Mouse (Mus musculus): ENCODE results near the gene Khsrp.

Gene Khsrp

DNA sequence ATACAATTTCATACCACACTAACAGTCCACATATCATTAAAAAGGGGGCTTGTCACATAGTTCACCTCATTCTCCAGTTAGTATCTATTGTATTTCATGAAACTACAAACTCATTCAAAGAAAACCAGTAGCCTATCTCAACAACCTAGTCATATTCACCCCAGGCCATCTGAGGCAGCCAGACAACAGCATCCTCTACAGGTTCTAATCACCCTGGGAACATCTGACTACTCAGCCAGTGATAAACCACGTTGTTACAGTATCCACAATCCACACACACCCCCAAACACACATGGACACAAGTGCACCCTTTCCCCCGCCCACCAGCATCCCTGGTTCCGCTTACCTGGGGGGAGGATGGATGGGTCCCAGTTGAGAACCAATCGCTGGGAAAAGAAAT, 3.9 kb downstream of the Khsrp start:
- DNase-seq: no peak

DNA sequence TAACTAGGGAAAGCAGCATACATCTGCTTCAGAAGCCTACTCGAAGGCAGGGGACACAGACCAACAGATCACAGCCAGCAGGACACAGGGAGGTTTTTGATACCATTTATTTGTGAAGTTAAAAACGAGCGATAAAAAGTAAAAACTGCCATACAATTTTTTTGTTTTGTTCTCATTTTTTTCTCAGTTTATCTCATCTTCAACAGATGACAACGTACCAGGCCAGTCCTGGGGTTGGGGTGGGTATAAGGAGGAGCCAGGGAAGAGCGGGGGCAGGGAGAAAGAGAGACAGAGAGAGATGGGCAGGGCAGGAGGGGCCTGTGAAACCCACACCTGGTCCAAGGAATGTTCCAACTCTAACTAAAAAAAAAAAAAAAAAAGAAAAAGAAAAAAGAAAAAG, 10.4 kb downstream of the Khsrp start:
- DNase-seq: no peak

DNA sequence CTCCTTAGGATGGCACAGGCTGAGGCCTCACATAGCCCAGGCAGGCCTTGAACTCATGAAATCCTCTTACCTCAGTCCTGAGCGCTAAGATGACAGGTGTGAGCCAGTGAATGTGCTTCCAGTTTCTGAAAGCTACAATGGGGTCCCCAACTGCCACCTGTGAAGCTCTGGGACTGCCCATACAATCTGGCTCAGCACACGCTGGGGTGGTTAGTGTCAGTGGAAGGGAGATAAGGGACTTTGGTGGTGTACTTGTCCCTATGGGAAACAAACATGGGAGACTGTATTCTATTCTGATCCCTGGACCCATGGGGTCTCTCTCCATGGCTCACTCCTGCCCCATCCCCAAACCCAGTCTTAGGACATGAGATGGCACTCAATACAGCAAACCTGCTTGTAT, 11.6 kb downstream of the Khsrp start:
- DNase-seq: no peak

DNA sequence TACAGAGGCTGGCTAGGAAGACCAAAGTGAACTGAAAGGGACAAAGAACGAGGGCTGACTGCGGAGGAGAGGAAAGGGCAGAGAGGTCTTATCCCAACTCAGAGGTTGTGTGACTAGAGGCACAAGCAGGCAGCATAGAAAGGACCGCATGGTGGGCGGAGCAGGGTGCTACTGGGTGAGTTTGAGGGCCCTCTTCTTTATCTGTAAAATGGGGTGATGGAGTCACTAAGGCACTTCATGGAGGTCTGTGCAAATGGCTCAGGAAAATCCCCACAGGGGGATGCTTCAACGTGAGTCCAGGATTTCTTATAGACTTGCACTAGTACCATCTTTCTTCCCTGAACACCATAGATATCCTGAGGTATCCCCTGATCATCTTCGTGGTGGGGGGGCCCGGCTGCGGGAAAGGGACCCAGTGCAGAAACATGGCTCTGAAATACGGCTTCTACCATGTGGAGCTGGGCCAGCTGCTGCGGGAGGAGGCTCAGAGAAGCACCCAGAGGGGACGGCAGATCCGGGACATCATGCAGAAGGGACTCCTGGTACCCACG, 19.0 kb downstream of the Khsrp start:
- no peak for DNase-seq

DNA sequence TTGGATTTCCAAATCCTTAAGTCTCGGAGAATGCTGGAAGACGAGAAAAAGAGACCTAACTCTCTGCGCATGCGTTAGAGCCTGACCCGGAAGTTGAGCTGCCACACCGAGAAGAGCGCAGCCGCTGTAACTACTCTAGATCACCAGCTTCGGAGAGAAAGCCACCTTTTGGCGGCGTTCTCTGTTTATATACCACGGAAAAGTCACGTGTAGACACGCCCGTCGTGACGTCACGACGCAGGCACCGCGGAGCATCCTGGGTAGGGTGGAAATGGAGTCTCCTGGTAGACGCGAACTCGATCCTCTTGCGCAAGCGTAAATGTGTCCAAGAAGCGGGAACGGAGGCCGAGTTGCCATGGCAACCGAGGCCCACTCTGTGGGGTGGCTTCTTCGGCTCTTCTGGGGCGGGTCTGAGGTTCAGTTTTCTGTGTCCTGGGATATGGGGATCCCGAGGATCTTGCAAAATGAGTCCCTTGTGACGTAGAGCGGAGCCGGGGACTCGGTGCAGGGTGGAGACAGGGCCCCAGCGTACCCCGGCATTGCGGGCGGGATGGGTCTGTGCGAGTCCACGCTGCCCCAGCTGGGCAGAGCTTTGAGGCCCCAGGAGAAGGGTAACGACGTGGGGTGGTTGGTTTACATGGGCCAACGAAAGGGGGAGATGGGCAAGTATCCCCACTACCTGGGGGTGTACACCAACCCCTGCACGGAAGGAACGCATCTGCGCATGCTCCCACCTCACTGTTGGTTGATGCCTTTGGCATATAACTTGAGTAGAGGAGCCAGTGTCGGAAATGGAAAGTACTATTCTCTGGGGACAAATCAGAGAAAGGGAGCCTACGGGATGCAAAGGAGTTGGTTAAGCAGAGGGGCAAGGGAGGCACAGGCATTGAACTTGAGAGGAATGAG, 19.8 kb downstream of the Khsrp start, which contains the start of the genes Gtf2f1 and Gm17949:
Gene Gtf2f1, minus strand, starts transcription at position 53 of the 906 bp plus-strand sequence.
Gene Gm17949, plus strand, starts transcription at position 234 of the 906 bp plus-strand sequence.
- peak; percentile 92 for DNase-seq

DNA sequence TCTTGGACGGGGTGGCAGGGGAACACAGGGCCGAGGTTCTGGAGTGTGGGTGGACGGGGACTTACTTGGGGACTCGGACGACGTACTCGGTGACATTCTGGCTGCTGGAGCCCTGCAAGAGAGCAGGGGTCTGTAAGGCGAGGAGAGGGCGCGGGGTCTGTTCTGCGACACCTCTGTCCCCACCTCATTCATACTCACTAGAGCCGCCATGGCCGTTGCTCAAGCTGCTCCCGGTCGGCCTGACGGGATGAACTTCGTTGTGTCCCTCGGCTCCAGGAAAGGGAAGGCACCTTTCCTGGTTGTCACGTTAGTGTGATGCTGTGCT, 20.4 kb downstream of the Khsrp start:
- DNase-seq: no peak

DNA sequence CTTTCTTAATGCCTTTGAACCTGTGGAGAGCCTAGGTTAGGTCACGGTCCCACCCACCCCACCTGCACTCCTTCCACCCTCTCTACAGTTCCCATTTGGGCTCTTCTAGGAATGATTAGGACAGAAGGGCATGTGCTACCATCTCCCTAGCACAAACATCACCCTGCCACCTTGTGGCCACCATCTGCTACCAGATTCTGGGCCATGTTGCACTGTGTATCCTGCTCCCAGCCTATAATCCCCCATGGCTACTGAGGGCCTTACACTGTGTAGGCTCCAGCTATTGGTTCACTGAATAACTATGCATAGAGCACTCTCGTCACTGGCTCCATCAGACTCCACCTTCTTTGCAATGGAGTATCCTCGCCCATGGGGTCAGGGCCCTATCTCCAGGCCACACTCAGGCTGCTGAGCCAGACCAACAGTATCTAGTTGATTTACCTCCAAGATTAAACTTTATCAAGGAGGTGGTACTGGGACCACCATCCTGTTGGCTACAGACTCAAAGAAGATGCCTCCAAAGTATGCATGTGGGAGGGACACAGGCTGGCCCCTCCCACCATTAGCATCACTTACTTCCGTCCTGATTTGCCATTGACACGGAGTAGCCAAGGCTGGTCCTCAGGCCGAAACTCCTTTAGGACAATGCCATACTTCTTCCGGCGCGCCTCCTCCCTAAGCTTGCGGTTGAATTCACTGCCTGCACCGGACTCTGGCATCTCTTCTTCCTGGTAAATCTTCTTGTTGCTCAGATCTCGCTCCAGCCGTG, 24.0 kb downstream of the Khsrp start:
- DNase-seq: no peak

DNA sequence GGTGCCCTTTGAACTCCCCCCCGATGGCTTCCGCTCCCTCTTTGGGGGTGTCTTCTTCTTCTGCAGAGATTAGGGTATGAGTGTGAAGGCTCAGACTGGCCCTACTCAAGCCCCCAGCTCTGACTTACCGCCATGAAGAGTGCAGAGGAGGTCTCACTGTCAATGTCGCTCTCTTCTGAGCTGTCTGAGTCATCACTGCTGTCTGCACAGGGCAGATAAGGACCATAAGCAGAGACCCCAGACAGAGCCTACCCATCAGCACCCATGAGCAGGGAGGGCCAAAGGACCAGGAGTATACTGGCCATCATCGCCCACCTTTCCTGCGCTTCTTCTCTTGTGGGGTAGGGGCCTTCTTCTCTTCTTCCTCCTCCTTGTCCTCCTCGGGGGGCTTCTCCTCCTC, 27.3 kb downstream of the Khsrp start:
- DNase-seq: no peak

DNA sequence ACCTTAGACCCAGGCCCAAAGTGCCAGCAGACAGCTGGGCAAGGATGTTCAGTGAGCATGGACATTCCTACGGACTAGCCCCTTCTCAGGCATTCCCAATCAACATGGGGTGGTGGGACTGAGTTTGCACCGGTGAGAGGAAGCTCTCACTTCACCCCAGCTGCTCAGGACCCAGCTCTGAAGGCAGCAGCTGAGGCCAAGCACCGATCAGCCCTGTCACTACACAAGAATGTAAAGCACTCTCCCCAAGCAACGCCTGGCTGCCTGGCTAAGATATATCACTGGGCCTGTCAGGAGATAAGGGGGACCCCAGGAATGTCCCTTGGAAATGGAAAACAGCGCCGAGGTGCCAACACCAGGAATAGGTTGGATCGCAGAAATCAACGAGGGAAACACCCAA, 30.1 kb downstream of the Khsrp start:
- no peak for DNase-seq

DNA sequence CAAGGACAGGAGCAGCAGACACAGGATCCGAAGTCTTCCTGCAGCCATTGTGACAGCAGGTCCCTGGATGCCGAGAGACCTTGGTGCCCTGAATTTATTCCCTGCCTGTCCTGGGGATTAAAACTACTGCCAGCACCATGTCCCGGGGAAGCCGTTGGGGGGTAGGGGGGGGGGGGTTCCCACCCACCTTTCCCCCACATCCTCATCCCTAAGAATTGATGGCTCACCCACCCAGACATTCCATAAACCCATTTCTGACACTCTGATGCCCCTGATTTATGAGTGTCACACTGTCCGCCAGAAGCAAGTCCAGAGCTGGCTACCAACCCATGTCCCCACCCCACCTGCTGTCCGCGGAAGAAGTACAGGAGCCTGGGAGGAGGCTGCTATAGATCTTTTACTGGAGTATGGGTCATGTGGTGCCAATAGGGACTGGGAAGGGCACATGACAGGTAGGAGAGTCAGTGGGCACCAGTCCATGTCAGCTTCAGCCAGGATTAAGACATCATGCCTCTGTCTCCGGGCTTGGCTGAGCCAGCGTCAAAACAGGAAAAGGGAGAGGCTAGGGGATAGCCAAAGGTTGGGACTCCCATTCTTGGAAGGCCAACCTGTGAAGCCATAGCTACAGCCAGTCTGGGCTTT, 31.2 kb downstream of the Khsrp start, which contains the start of gene Pspn:
Gene Pspn, minus strand, starts transcription at position 51 of the 642 bp plus-strand sequence.
- DNase-seq: no peak

DNA sequence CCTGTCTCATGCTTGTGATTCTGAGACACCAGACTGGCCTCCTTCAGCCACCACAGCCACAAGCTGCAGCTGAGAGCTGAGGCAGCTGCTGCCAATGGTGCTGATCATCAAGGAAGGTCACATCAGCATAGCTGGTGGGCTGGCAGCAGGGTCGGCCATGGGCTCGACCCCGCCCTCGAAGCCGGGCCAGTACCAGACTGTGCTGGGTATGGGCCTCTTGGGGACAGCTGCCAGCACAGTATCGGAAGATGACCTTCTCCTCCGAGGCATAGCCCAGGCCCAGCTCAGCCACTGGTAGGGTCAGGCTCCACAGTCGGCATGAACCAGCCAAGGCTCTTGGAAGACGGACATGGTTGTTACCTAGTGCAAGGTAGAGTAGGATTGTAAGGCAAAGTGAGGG, 31.9 kb downstream of the Khsrp start:
- no peak for DNase-seq

DNA sequence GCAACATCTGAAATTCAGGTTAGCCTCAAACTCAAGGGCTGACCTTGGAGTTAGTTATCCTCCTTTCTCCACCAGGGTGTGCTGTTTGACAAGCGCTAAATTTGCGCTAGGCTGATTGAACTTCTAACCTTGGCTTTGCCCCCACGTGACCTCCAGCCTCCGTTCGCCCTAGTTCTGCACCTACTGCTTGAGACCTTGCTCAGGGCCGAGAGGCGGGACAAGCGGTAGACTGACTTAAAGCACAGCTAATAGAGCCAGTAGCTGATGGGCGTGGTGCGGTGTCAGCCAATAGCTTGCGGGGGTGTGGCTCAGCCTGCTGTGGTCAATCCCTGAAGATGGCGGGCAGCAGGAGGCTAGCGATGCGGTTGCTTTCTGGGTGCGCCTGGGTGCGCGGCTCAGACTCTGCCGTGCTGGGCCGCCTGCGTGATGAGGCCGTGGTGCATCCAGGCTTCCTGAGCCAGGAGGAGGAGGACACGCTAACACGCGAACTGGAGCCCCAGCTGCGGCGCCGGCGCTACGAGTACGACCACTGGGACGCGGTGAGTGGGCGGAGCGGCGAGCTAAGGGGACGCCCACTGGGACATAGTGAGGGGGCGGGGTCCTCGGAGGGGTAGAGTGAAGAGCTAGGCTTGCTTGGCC, 34.2 kb downstream of the Khsrp start, which contains the start of gene Alkbh7:
Gene Alkbh7, plus strand, starts transcription at position 311 of the 639 bp plus-strand sequence.
- DNase-seq: peak; percentile 96

DNA sequence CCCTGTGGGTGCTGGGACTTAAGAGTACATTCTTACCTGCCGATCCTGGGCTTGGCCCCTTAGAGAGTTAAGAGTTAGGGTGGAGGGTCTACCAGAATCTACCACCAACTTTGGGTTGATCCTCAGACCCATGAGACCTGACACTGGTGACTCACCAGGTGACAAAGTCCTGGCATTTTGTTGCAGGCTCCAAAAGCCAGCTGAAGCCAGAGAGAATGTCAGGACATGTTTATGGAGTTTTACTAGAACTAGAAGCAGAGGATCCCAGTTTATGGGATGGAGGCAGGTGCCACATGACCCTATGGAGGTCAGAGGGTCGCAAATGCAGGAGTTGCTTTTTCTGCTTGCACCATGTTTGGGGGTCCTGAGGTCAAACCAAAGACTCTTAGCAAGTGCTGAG, 34.8 kb downstream of the Khsrp start:
- DNase-seq: no peak

DNA sequence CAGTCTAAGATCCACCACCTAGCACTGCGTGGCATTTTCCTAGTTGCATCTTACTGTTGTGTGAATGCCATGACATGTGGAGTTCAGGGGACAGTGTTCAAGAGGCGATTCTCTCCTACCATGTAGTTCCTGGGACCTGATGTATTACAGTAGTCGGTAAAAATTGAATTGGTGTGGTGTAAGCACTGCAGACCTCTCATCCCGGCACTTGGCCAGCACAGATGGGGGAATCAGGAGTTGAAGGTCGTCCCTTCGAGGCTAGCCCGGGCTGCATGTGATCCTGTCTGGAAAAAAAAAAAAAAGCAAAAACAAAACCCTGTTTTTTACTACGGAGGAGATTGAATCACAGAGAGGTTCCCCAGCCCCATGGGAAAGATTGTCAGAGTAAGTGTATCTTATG, 36.3 kb downstream of the Khsrp start:
- DNase-seq: no peak

DNA sequence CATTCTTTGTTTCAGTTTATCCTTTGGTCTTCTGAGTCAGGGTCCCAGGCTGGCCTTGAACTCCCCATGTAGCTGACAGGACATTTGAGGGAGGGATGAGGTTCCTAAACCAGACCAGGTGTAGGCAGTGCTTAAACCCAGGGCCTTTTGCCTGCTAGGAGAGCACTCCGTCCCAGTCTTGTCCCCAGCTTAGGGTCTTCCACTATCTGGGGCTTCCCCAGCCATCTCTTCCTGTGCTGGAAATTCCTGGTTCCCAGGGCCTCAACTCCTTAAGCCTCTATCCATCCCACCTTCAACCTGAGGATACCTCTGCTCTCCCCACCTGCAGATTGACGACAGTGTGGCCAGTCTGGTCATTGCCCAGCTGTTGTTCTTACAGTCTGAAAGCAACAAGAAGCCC, 40.4 kb downstream of the Khsrp start:
- no peak for DNase-seq

DNA sequence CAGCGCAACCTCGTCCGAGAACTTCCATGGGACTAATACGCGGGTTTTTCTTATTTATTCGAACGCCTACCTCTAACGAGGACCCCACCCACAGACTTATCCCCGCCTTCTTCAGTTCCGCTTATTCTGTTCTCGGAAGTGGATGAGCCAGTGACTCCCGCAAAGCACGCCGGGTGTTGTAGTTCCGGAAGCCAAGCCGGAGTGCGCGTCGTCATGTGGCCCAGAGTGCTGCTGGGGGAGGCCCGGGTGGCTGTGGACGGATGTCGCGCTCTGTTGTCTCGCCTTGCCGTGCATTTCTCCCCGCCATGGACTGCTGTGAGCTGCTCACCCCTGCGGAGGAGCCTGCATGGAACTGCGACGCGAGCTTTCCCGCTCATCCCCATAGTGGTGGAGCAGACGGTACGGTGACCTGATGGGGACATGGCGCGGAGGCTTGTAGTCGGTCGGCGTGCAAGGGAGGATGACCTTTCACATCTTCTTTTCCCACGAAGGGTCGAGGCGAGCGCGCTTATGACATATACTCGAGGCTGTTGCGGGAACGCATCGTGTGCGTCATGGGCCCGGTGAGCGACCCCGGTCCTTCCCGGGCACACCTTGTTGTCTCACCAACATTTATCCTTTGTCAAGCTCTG, 41.1 kb downstream of the Khsrp start, which contains the start of gene Clpp:
Gene Clpp, plus strand, starts transcription at position 191 of the 632 bp plus-strand sequence.
- peak; percentile 95 for DNase-seq

DNA sequence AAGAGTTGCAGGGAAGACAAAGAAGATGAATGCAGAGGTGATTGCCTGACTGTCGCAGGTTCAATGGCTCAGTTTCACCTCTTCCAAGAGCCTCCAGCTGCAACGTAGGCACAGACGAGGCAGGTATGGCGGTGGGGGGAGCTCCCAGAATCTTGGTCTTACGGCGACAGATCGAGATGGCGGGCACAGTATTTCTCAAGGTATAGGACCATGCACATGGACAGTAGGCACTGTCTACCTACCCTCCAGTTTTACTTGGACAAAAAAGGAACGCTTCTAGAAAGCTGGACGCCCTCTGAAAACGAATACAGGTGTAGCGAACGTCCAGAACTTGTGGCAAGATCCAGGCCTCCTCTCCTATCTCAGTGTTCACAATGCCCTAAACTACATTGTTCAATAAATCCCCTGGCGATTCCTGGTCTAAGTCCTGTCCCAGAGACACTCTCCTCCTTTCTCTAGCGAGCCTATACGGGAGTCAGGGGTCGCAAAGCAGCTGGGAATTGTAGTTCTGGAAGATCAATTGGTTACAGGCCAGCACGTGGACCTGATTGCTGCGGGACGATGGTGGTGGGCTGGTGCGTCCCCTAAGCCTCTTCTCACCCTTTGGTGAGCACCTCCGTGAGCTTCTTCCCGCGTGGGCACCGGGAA, 41.7 kb downstream of the Khsrp start:
- no peak for DNase-seq

DNA sequence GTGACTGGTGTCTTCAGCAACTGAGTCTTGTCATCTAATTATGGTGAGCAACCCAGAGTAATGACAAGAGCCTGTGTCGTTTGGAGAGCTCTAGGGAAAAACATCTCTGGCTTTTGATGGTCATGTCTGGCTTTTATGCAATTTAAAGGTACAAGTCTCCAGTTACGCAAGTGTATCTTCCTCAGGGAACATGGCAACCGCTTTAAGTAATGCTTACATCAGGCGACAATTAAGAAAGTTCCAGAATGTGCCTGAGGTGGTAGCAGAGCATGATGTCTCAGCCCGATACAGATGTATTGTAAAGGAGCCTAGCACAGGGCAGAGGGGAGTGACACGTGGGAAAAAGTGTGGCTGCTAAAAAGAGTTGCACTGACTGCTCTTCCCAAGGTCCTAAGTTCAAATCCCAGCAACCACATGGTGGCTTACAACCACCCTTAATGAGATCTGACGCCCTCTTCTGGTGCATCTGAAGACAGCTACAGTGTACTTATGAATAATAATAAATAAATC, 42.3 kb downstream of the Khsrp start:
- no peak for DNase-seq

DNA sequence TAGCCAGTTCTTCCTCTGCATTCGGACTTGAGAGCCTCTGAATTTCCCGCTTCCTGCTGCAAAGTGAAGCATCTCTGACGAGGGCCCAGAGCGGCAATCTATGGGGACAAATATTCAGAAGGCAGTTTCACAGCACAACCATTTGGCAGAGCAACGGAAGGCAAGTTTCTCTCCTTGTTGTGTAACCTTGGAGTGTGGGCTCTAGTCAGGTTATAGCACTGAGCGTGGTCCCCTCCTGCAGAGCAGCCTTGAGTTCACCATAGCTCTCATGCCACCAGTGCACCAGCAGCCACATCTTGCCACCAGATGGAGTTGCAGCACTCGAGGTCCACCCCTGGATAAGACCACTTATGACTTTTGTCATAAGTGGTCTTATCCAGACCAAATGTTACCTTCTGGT, 42.9 kb downstream of the Khsrp start:
- no peak for DNase-seq

DNA sequence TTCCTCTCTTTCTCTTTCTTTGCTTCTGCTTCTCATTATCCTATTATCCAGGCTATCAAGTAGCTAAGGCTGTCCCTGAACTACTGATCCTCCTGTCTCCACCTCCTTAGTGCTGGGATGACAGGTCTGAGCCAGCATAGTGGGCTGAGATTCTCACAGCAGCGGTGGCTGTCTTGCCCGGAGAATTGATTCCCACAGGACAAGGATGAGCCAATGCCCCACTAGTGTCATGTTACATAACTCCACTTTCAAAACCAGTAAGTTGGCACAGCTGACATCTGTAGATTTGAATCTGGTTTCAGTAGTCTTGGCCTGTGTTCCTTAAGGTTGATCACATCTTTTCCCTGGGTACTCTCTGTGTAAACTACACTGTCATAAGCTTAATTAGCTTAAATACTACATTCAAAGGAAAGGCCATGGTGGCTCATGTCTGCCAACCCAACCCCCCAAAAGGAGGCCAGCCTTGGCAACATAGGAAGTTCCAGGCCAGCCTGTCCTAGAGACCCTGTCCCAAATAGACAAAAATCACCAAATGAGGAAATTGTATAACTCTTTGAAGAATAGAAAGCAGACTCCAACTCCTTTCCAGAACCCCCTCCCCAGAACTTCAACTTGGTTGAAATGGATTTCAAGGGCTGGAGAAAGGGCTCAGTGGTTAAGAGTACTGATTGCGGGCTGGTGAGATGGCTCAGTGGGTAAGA, 45.1 kb downstream of the Khsrp start:
- no peak for DNase-seq

DNA sequence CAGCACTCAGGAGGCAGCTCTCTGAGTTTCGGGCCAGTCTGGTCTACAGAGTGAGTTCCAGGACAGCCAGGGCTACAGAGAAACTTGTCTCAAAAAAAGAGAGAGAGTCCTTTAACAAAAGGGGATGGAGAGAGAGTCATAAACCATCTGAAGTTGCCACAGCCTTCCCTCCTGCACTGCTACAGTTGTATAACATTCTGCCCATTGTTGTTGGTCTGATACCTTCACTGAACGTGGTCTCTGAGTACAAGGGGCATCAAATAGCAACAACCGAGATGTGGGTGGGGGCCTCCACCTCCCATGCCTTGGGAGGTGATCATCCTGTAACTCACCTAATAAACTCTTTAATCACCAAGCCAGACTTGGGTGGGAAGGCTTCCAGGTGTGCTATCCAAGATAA, 45.7 kb downstream of the Khsrp start:
- no peak for DNase-seq
